Mouse (Mus musculus) olfactory bulb, adult 2 months (tissue): Measurements from ENCODE around the gene Myo10. TPM values are rescaled to one million over a fixed set of nuclear protein-coding genes. Genes with fewer than 3 reads are reported as not detected.
A peak's percentile ranks its signal among the peaks of the same experiment; 100 is the strongest.

Experiments used
- H3K27ac ChIP-seq: fragments of 200-500 bp; 2 replicates; pipeline ENCODE4 v1.5.1; 2012; ENCODE audit warnings: low read depth, low read length; ENCODE audit not compliant: insufficient read depth
- H3K4me1 ChIP-seq: fragments of 200-500 bp; 2 replicates; pipeline ENCODE4 v1.6.1; 2012; ENCODE audit warnings: low read length; ENCODE audit not compliant: control insufficient read depth, insufficient read depth
- H3K4me3 ChIP-seq: fragments of 200-500 bp; 2 replicates; pipeline ENCODE4 v1.5.1; 2012; ENCODE audit warnings: mild to moderate bottlenecking, low read depth, low read length, moderate library complexity; ENCODE audit not compliant: insufficient read depth
- CTCF ChIP-seq: fragments of 200-500 bp; IDR thresholded peaks from 2 replicates; pipeline ENCODE4 v1.5.1; 2012; ENCODE audit warnings: low read depth, mild to moderate bottlenecking, low read length, moderate library complexity; ENCODE audit not compliant: insufficient read depth
- POLR2A ChIP-seq: fragments of 200-500 bp; IDR thresholded peaks from 2 replicates; pipeline ENCODE4 v1.6.1; 2012; ENCODE audit warnings: mild to moderate bottlenecking, low read depth, low read length, moderate library complexity; ENCODE audit not compliant: insufficient read depth
- WGBS: fragments of 180-500 bp; shearing (Covaris S2); methylation state at CpG from one replicate; pipeline ENCODE4 v1.1.7; 2018; 5-methylcytosine and 5-hydroxymethylcytosine counted together
- polyA plus RNA-seq: library from polyadenylated mRNA; stranded (reverse); fragments of >200 nt; gene quantifications from 2 replicates; pipeline ENCODE4 v1.2.4, GENCODE M21; 2012; ENCODE audit warnings: low replicate concordance; ENCODE audit not compliant: missing spikeins, insufficient read depth, insufficient read length

Myo10 gene
- polyA plus RNA-seq, 1 experiment = not detected

DNA sequence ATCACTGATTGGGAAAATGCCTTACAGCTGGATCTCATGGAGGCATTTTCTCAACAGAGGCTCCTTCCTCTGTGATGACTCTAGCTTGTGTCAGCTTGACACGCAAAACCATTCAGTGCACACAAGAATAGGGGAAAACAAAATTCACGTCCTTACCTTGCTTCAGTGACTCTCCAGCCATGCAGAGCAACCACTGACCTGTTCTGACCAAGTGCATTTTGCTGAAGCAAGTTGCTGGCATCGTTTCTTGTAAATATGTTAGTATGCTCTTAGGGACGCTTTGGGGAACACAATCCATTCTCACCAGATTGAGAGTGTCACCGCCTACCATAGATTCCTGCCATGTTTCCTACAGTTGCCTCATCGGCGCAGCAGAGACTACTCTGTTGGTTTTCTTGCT is 166.2 kb downstream of the Myo10 start:
- 75% methylated on average over 7 of the region's 7 CpGs for WGBS
- H3K27ac ChIP-seq = no peak overlapping the region
- H3K4me3 ChIP-seq = no peak overlapping the region
- TF ChIP-seq CTCF (no peak), POLR2A (no peak)
- peaks cover 31% of the 10 kb centered on the region for H3K4me1 ChIP-seq

GRCm38 (mm10) chr15:25789241-25789640 is 166.9 kb downstream of the Myo10 start:
- H3K27ac ChIP-seq = no peak overlapping the region
- H3K4me1 ChIP-seq = peaks cover 31% of the 10 kb centered on the region
- TF ChIP-seq POLR2A = no peak
- no peak for TF ChIP-seq CTCF
- 68% methylated on average over 10 of the region's 10 CpGs for WGBS
- H3K4me3 ChIP-seq = no peak overlapping the region

DNA sequence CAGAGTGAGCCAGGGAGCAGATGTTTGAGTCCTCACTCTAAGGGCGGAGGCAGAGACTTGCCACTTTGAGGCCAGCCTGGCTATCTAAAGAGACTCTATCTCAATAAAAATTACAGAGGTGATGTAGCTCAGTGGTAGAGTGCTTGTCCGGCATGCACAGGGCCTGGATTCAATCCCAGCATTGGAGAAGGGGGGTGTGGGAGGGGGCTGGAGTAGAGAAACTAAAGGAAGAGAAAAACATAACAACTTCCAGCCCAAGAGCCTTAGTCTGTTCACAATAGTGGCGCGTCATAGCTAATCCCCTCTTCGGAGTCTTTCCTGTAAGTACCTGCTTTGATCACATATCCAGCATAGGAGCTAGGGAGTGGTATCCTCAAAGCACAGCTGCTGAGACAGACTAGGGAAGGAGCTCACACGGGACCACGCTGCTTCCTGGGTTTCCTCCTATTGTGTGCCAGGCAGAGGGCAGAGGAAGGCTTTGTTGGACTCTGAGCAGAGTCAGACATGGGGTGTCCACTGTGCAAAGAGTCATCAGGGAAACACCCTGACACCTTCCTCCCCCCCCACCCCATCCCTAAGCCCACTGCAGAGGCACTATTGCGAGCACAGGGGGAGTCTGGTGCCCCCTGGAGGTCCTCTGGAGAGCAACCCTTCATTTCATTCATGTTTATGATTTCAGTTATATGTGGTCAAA is 169.5 kb downstream of the Myo10 start:
- TF ChIP-seq POLR2A (no peak), CTCF (peak; percentile 26; the same call in 1 of the 2 replicates)
- Histone ChIP-seq H3K27ac (no peak overlapping the region), H3K4me1 (peaks cover 19% of the 10 kb centered on the region; the same call in 1 of the 2 replicates), H3K4me3 (no peak overlapping the region)
- 52% methylated on average over 8 of the region's 8 CpGs for WGBS

DNA sequence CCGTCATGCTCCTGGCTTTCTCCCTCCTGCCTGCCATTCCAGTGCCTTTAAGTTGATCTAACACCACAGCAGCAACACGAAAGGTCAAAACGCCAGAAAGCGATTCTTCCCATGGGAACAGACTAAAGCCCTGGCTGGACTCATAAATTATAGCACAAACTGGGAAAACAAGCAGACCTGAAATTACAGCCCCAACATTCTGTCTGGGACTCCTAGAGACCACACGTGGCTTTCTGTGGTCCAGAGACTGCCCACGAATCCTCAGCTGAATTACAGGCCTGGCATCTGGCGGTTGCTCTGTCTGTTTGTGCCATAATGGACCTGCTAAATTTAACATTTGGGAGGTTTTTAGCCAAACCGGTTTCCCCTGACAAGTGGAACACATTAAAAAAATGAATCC is 171.8 kb downstream of the Myo10 start:
- TF ChIP-seq POLR2A = no peak
- TF ChIP-seq CTCF = no peak
- WGBS = 61% methylated on average over 8 of the region's 8 CpGs
- peaks cover 11% of the 10 kb centered on the region; the same call in 1 of the 2 replicates for H3K4me1 ChIP-seq
- H3K4me3 ChIP-seq = no peak overlapping the region
- H3K27ac ChIP-seq = no peak overlapping the region

- TF ChIP-seq CTCF (no peak), POLR2A (no peak)
- Histone ChIP-seq H3K4me3 (no peak overlapping the region), H3K4me1 (peaks cover 2% of the 10 kb centered on the region; the same call in 1 of the 2 replicates), H3K27ac (no peak overlapping the region)
- WGBS = 87% methylated on average over 9 of the region's 9 CpGs
These were observed 173.2 kb downstream of the Myo10 start for GRCm38 (mm10) chr15:25795496-25795895.

- H3K4me1 ChIP-seq = peaks cover 6% of the 10 kb centered on the region; the same call in 1 of the 2 replicates
- no peak overlapping the region for H3K4me3 ChIP-seq
- H3K27ac ChIP-seq = no peak overlapping the region
- 49% methylated on average over 3 of the region's 3 CpGs for WGBS
- no peak for TF ChIP-seq CTCF
- TF ChIP-seq POLR2A = no peak
These were observed 174.0 kb downstream of the Myo10 start for GRCm38 (mm10) chr15:25796353-25796752.

DNA sequence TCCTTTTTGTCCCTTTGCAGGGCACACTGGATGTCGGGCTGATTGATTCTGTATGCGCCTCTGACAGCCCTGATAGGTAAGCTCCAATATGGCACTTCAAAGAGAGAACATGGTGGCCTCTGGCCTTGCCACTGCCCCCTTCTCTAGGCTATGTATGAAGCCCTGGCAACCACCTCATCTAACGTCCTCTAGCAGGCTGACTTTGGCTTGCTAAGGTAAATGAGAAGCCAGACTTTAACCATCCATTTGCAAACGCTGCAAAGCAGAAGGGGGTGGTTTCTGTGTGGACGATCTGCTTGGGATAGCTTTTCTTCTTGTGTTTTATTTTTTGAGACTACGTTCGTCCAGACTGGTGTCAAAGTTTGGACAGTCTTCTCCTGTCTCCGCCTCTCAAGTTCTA is 174.9 kb downstream of the Myo10 start:
- peaks cover 6% of the 10 kb centered on the region for H3K4me1 ChIP-seq
- no peak for TF ChIP-seq CTCF
- no peak for TF ChIP-seq POLR2A
- H3K27ac ChIP-seq = no peak overlapping the region
- H3K4me3 ChIP-seq = no peak overlapping the region
- whole genome bisulfite sequencing = 82% methylated on average over 8 of the region's 8 CpGs

DNA sequence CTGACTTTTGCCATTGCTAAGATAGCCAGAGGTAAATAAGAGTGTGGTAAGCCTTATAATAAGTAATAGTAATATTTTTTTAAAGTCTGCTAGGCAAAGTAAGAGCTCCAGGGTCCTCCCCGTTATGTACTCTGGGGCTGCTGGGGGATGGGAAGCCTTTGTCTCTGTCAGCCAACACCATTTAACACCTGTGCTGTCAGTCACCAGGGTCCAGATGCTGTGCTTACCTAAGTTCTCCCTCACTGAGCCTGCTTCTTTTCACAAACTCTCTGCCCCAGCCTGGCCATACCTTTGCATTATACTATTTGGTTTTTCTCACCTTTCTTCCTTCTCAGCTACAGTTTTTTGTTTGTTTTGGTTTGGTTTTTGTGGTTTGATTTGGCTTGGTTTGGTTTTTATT is 175.6 kb downstream of the Myo10 start:
- Histone ChIP-seq H3K4me3 (no peak overlapping the region), H3K27ac (no peak overlapping the region), H3K4me1 (peaks cover 9% of the 10 kb centered on the region)
- WGBS = 88% methylated on average over 1 of the region's 1 CpGs
- TF ChIP-seq CTCF (no peak), POLR2A (no peak)

DNA sequence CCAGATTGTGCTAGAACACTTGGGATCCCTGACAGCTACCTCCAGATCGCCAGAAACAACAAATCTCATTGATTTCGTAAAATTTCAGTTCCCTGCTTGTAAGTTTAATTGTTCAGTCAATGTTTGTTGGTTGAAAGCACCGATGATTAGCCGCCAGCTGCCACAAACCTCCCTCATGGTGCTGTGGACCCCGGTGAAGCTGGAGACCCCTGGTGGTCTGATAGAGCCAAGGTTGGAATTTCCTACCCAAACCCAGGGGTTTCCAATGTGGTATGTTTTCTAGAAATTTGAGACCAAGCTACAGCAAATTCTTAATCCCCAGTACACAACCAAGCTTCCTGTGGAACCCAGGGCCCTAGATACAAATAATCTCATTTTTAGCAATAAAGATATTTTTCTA is 179.4 kb downstream of the Myo10 start:
- H3K4me3 ChIP-seq = no peak overlapping the region
- WGBS = 36% methylated on average over 5 of the region's 5 CpGs
- H3K27ac ChIP-seq = 0 out of 2 replicates have a peak overlapping the region, but pooled peaks have one; percentile 12
- peaks cover 7% of the 10 kb centered on the region for H3K4me1 ChIP-seq
- no peak for TF ChIP-seq POLR2A
- TF ChIP-seq CTCF = no peak

GRCm38 (mm10) chr15:25802194-25802593 is 179.9 kb downstream of the Myo10 start:
- no peak overlapping the region for H3K4me3 ChIP-seq
- peaks cover 7% of the 10 kb centered on the region for H3K4me1 ChIP-seq
- WGBS = 27% methylated on average over 8 of the region's 8 CpGs
- TF ChIP-seq POLR2A (no peak), CTCF (no peak)
- no peak overlapping the region for H3K27ac ChIP-seq
